13 mouse cellular contexts compared by ENCODE assay signal in genomic region chr7:108191196-108191595, GRCm38 (mm10). TPM values are rescaled to one million over a fixed set of nuclear protein-coding genes. Genes with fewer than 3 reads are reported as not detected.
"Had no signal": no experiment of that assay in that cellular context is flagged by ENCODE, and none has a peak within 500 bp of the region (broad histone marks: within the 10 kb centered on the region; RNA-seq: fewer than 3 reads in every experiment).

No protein-coding gene starts in this region.

RNA-seq across cellular contexts. Expression of gene Olfr486, which starts 18.7 kb away (rescaled TPM):
- polyA plus RNA-seq: neural tube, embryonic 13.5 days; neural tube, embryonic 14.5 days; neural tube, embryonic 15.5 days; small intestine, adult 2 months; spleen, adult 2 months; stomach, embryonic 14.5 days; stomach, embryonic 15.5 days; stomach, embryonic 16.5 days; stomach, postnatal 0 days; testis, adult 2 months; thymus, adult 2 months; thymus, postnatal 0 days; urinary bladder, adult 2 months had no signal

RNA-seq across cellular contexts. Expression of gene Olfr487, which starts 23.2 kb away (rescaled TPM):
- polyA plus RNA-seq: neural tube, embryonic 13.5 days; neural tube, embryonic 14.5 days; neural tube, embryonic 15.5 days; small intestine, adult 2 months; spleen, adult 2 months; stomach, embryonic 14.5 days; stomach, embryonic 15.5 days; stomach, embryonic 16.5 days; stomach, postnatal 0 days; testis, adult 2 months; thymus, adult 2 months; thymus, postnatal 0 days; urinary bladder, adult 2 months had no signal

RNA-seq across cellular contexts. Expression of gene Olfr485, which starts 31.5 kb away (rescaled TPM):
- polyA plus RNA-seq: neural tube, embryonic 13.5 days; neural tube, embryonic 14.5 days; neural tube, embryonic 15.5 days; small intestine, adult 2 months; spleen, adult 2 months; stomach, embryonic 14.5 days; stomach, embryonic 15.5 days; stomach, embryonic 16.5 days; stomach, postnatal 0 days; testis, adult 2 months; thymus, adult 2 months; thymus, postnatal 0 days; urinary bladder, adult 2 months had no signal
